Mouse (Mus musculus): ENCODE data around the gene Cela3b. TPM values are rescaled to one million over a fixed set of nuclear protein-coding genes. Genes with fewer than 3 reads are reported as not detected.

Cela3b gene
- polyA plus RNA-seq, 1 experiment from 2014 or later = not detected

GRCm38 (mm10) chr4:137409691-137410090 is 20.6 kb downstream of the Cela3b start, which contains the start of gene Cela3a:
Cela3a (minus strand) TSS chr4:137409791.
- H3K4me3 ChIP-seq (ENCODE audit: low read depth, low read length) = no peak within 1 kb of the TSS
- no peak within 1 kb of the TSS for H3K4me2 ChIP-seq
- no peak for ATAC-seq (ENCODE audit: low FRiP score)
- no peak within 1 kb of the TSS for H3K9ac ChIP-seq (ENCODE audit: low read length)
- DNase-seq (ENCODE audit: low spot score, missing footprints) = no peak
- H3K27ac ChIP-seq (ENCODE audit: low read depth, low read length) = no peak within 1 kb of the TSS
- no peaks in the 10 kb centered on the region for H3K4me1 ChIP-seq (ENCODE audit: control insufficient read depth, insufficient read depth, low read length)
- WGBS = 88% methylated on average over 5 of the region's 5 CpGs
- no peaks in the 10 kb centered on the region for H3K9me3 ChIP-seq (ENCODE audit: control insufficient read depth, low read length)
- no peaks in the 10 kb centered on the region for H3K36me3 ChIP-seq (ENCODE audit: control insufficient read depth, insufficient read depth, low read length)
- no peaks in the 10 kb centered on the region for H3K27me3 ChIP-seq (ENCODE audit: control insufficient read depth, insufficient read depth, low read length)

- Histone ChIP-seq H3K27me3 (ENCODE audit: control insufficient read depth, insufficient read depth, low read length) (no peaks in the 10 kb centered on the region), H3K4me1 (ENCODE audit: control insufficient read depth, insufficient read depth, low read length) (no peaks in the 10 kb centered on the region), H3K4me2 (no peak overlapping the region), H3K9me3 (ENCODE audit: control insufficient read depth, low read length) (no peaks in the 10 kb centered on the region), H3K9ac (ENCODE audit: low read length) (no peak overlapping the region), H3K27ac (ENCODE audit: low read depth, low read length) (no peak overlapping the region), H3K36me3 (ENCODE audit: control insufficient read depth, insufficient read depth, low read length) (no peaks in the 10 kb centered on the region), H3K4me3 (ENCODE audit: low read depth, low read length) (no peak overlapping the region)
- DNase-seq (ENCODE audit: low spot score, missing footprints) (no peak), ATAC-seq (ENCODE audit: low FRiP score) (no peak)
- 86% methylated on average over 3 of the region's 3 CpGs for WGBS
Observed at GRCm38 (mm10) chr4:137405571-137405970, 24.8 kb downstream of the Cela3b start.

GRCm38 (mm10) chr4:137396641-137397525 is 33.5 kb downstream of the Cela3b start:
- no peak overlapping the region for H3K4me2 ChIP-seq
- no peaks in the 10 kb centered on the region for H3K9me3 ChIP-seq (ENCODE audit: control insufficient read depth, low read length)
- 81% methylated on average over 15 of the region's 15 CpGs for WGBS
- H3K4me1 ChIP-seq (ENCODE audit: control insufficient read depth, insufficient read depth, low read length) = no peaks in the 10 kb centered on the region
- ATAC-seq (ENCODE audit: low FRiP score) (no peak), DNase-seq (ENCODE audit: low spot score, missing footprints) (no peak)
- no peak overlapping the region for H3K9ac ChIP-seq (ENCODE audit: low read length)
- no peaks in the 10 kb centered on the region for H3K36me3 ChIP-seq (ENCODE audit: control insufficient read depth, insufficient read depth, low read length)
- H3K4me3 ChIP-seq (ENCODE audit: low read depth, low read length) = no peak overlapping the region
- no peaks in the 10 kb centered on the region for H3K27me3 ChIP-seq (ENCODE audit: control insufficient read depth, insufficient read depth, low read length)
- no peak overlapping the region for H3K27ac ChIP-seq (ENCODE audit: low read depth, low read length)

GRCm38 (mm10) chr4:137393378-137394135 is 36.8 kb downstream of the Cela3b start:
- no peak overlapping the region for H3K4me2 ChIP-seq
- no peak overlapping the region for H3K27ac ChIP-seq (ENCODE audit: low read depth, low read length)
- WGBS = 74% methylated on average over 9 of the region's 9 CpGs
- H3K36me3 ChIP-seq (ENCODE audit: control insufficient read depth, insufficient read depth, low read length) = no peaks in the 10 kb centered on the region
- H3K27me3 ChIP-seq (ENCODE audit: control insufficient read depth, insufficient read depth, low read length) = no peaks in the 10 kb centered on the region
- ATAC-seq (ENCODE audit: low FRiP score) (no peak), DNase-seq (ENCODE audit: low spot score, missing footprints) (no peak)
- H3K9ac ChIP-seq (ENCODE audit: low read length) = no peak overlapping the region
- peaks cover 2% of the 10 kb centered on the region; the same call in 1 of the 2 replicates for H3K4me1 ChIP-seq (ENCODE audit: control insufficient read depth, insufficient read depth, low read length)
- H3K4me3 ChIP-seq (ENCODE audit: low read depth, low read length) = no peak overlapping the region
- H3K9me3 ChIP-seq (ENCODE audit: control insufficient read depth, low read length) = peaks cover 3% of the 10 kb centered on the region; the same call in 1 of the 2 replicates

- H3K4me1 ChIP-seq (ENCODE audit: control insufficient read depth, insufficient read depth, low read length) = peaks cover 2% of the 10 kb centered on the region; the same call in 1 of the 2 replicates
- DNase-seq (ENCODE audit: low spot score, missing footprints) (peak; percentile 41), ATAC-seq (ENCODE audit: low FRiP score) (no peak)
- H3K27ac ChIP-seq (ENCODE audit: low read depth, low read length) = no peak overlapping the region
- H3K27me3 ChIP-seq (ENCODE audit: control insufficient read depth, insufficient read depth, low read length) = no peaks in the 10 kb centered on the region
- H3K36me3 ChIP-seq (ENCODE audit: control insufficient read depth, insufficient read depth, low read length) = no peaks in the 10 kb centered on the region
- no peak overlapping the region for H3K4me2 ChIP-seq
- H3K9me3 ChIP-seq (ENCODE audit: control insufficient read depth, low read length) = peaks cover 3% of the 10 kb centered on the region; the same call in 1 of the 2 replicates
- 85% methylated on average over 9 of the region's 9 CpGs for WGBS
- H3K4me3 ChIP-seq (ENCODE audit: low read depth, low read length) = no peak overlapping the region
- no peak overlapping the region for H3K9ac ChIP-seq (ENCODE audit: low read length)
Observed at GRCm38 (mm10) chr4:137392874-137393273, 37.5 kb downstream of the Cela3b start.

- Histone ChIP-seq H3K4me1 (ENCODE audit: control insufficient read depth, insufficient read depth, low read length) (peaks cover 8% of the 10 kb centered on the region; the same call in 1 of the 2 replicates), H3K4me3 (ENCODE audit: low read depth, low read length) (no peak overlapping the region), H3K36me3 (ENCODE audit: control insufficient read depth, insufficient read depth, low read length) (no peaks in the 10 kb centered on the region), H3K27ac (ENCODE audit: low read depth, low read length) (no peak overlapping the region), H3K9ac (ENCODE audit: low read length) (no peak overlapping the region), H3K9me3 (ENCODE audit: control insufficient read depth, low read length) (peaks cover 3% of the 10 kb centered on the region; the same call in 1 of the 2 replicates), H3K27me3 (ENCODE audit: control insufficient read depth, insufficient read depth, low read length) (no peaks in the 10 kb centered on the region), H3K4me2 (no peak overlapping the region)
- ATAC-seq (ENCODE audit: low FRiP score) = no peak
- 87% methylated on average over 3 of the region's 3 CpGs for WGBS
- DNase-seq (ENCODE audit: low spot score, missing footprints) = no peak
Observed at GRCm38 (mm10) chr4:137391287-137391686, 39.1 kb downstream of the Cela3b start.

GRCm38 (mm10) chr4:137390196-137390595 is 40.1 kb downstream of the Cela3b start:
- WGBS = 93% methylated on average over 4 of the region's 4 CpGs
- Histone ChIP-seq H3K4me2 (no peak overlapping the region), H3K4me3 (ENCODE audit: low read depth, low read length) (no peak overlapping the region), H3K27me3 (ENCODE audit: control insufficient read depth, insufficient read depth, low read length) (no peaks in the 10 kb centered on the region), H3K4me1 (ENCODE audit: control insufficient read depth, insufficient read depth, low read length) (peaks cover 8% of the 10 kb centered on the region; the same call in 1 of the 2 replicates), H3K9ac (ENCODE audit: low read length) (no peak overlapping the region), H3K27ac (ENCODE audit: low read depth, low read length) (no peak overlapping the region), H3K9me3 (ENCODE audit: control insufficient read depth, low read length) (peaks cover 3% of the 10 kb centered on the region; the same call in 1 of the 2 replicates), H3K36me3 (ENCODE audit: control insufficient read depth, insufficient read depth, low read length) (no peaks in the 10 kb centered on the region)
- no peak for ATAC-seq (ENCODE audit: low FRiP score)
- DNase-seq (ENCODE audit: low spot score, missing footprints) = no peak

GRCm38 (mm10) chr4:137388983-137389382 is 41.4 kb downstream of the Cela3b start:
- Histone ChIP-seq H3K36me3 (ENCODE audit: control insufficient read depth, insufficient read depth, low read length) (no peaks in the 10 kb centered on the region), H3K4me1 (ENCODE audit: control insufficient read depth, insufficient read depth, low read length) (peaks cover 8% of the 10 kb centered on the region; the same call in 1 of the 2 replicates)

More at GRCm38 (mm10) chr4:137388983-137389382, 41.4 kb downstream of the Cela3b start:
- Histone ChIP-seq H3K9me3 (ENCODE audit: control insufficient read depth, low read length) (peaks cover 3% of the 10 kb centered on the region; the same call in 1 of the 2 replicates), H3K27ac (ENCODE audit: low read depth, low read length) (no peak overlapping the region), H3K9ac (ENCODE audit: low read length) (peak overlapping the region; percentile 86), H3K4me3 (ENCODE audit: low read depth, low read length) (peak overlapping the region; percentile 81), H3K27me3 (ENCODE audit: control insufficient read depth, insufficient read depth, low read length) (no peaks in the 10 kb centered on the region), H3K4me2 (peak overlapping the region; percentile 85)
- 53% methylated on average over 6 of the region's 6 CpGs for WGBS
- no peak for ATAC-seq (ENCODE audit: low FRiP score)
- DNase-seq (ENCODE audit: low spot score, missing footprints) = no peak

All from midbrain, embryonic 11.5 days (tissue).